Mouse (Mus musculus) stomach, embryonic 14.5 days (tissue): ENCODE results near the gene Susd2. TPM values are rescaled to one million over a fixed set of nuclear protein-coding genes. Genes with fewer than 3 reads are reported as not detected.

Experiments
- ATAC-seq: fragments of 200-750 bp; cut with Nextera tagmentation; 2 replicates; pipeline ENCODE4 v1.8.0; 2017; ENCODE audit warnings: low read depth, moderate TSS enrichment; ENCODE audit not compliant: insufficient number of reproducible peaks, insufficient read depth, low FRiP score
- H3K27ac ChIP-seq: fragments of 300-500 bp; sonication (generic); 2 replicates; pipeline ENCODE4 v1.5.1; 2014; ENCODE audit warnings: mild to moderate bottlenecking, low read length, moderate library complexity, mixed read lengths
- H3K27me3 ChIP-seq: fragments of 300-500 bp; sonication (generic); 2 replicates; pipeline ENCODE4 v1.6.1; 2014; ENCODE audit warnings: low read length, control low read depth, mixed read lengths; ENCODE audit not compliant: control insufficient read depth, insufficient read depth
- H3K36me3 ChIP-seq: fragments of 300-500 bp; sonication (generic); 2 replicates; pipeline ENCODE4 v1.6.1; 2014; ENCODE audit warnings: mild to moderate bottlenecking, control low read depth, low read length, moderate library complexity, mixed read lengths; ENCODE audit not compliant: control insufficient read depth, insufficient read depth
- H3K4me1 ChIP-seq: fragments of 300-500 bp; sonication (generic); 2 replicates; pipeline ENCODE4 v1.6.1; 2014; ENCODE audit warnings: low read length, control low read depth, mixed read lengths; ENCODE audit not compliant: control insufficient read depth, insufficient read depth
- H3K4me2 ChIP-seq: fragments of 300-500 bp; sonication (generic); replicated peaks from 2 replicates; pipeline ENCODE4 v1.6.1; 2014; ENCODE audit warnings: low read depth, low read length, control low read depth
- H3K4me3 ChIP-seq: fragments of 300-500 bp; sonication (generic); 2 replicates; pipeline ENCODE4 v1.5.1; 2014; ENCODE audit warnings: low read depth, low read length, control low read depth
- H3K9ac ChIP-seq: fragments of 300-500 bp; sonication (generic); replicated peaks from 2 replicates; pipeline ENCODE4 v1.6.1; 2014; ENCODE audit warnings: low read depth, mild to moderate bottlenecking, control low read depth, low read length, moderate library complexity, mixed read lengths
- H3K9me3 ChIP-seq: fragments of 300-500 bp; sonication (generic); 2 replicates; pipeline ENCODE4 v1.6.1; 2016; ENCODE audit warnings: low read depth, low read length, control low read depth; ENCODE audit not compliant: control insufficient read depth
- WGBS: fragments of 180-500 bp; shearing (Covaris S2); extraction: QIAGEN DNeasy Blood & Tissue Kit; methylation state at CpG from one replicate; pipeline ENCODE4 v1.1.7; 2014; 5-methylcytosine and 5-hydroxymethylcytosine counted together
- polyA plus RNA-seq: library from polyadenylated mRNA; unstranded; fragments of >200 nt; fragmentation: Nextera tagmentation; extraction: Ambion mirVana; gene quantifications from 2 replicates; pipeline ENCODE4 v1.2.1, GENCODE M21; 2014

The Susd2 gene
- polyA plus RNA-seq, 1 experiment from 2014 or later, result 8.3 TPM

GRCm38 (mm10) chr10:75605162-75605846 is 38.5 kb downstream of the Susd2 start:
- Histone ChIP-seq H3K27ac (no peak overlapping the region), H3K4me3 (no peak overlapping the region), H3K36me3 (no peaks in the 10 kb centered on the region), H3K4me2 (no peak overlapping the region), H3K27me3 (no peaks in the 10 kb centered on the region), H3K9me3 (no peaks in the 10 kb centered on the region), H3K4me1 (no peaks in the 10 kb centered on the region), H3K9ac (no peak overlapping the region)
- WGBS, result 34% methylated on average over 11 of the region's 11 CpGs
- ATAC-seq, result no peak

GRCm38 (mm10) chr10:75600189-75600730 is 43.5 kb downstream of the Susd2 start:
- Histone ChIP-seq H3K4me3 (no peak overlapping the region), H3K9ac (no peak overlapping the region), H3K27ac (no peak overlapping the region), H3K36me3 (no peaks in the 10 kb centered on the region), H3K4me1 (no peaks in the 10 kb centered on the region), H3K27me3 (no peaks in the 10 kb centered on the region), H3K4me2 (no peak overlapping the region), H3K9me3 (0 out of 2 replicates have a peak, but pooled peaks cover 5% of the 10 kb centered on the region)
- WGBS, result 79% methylated on average over 7 of the region's 7 CpGs
- ATAC-seq, result no peak

- 79% methylated on average over 8 of the region's 8 CpGs for WGBS
- Histone ChIP-seq H3K4me3 (no peak overlapping the region), H3K4me1 (peaks cover 8% of the 10 kb centered on the region; the same call in 1 of the 2 replicates), H3K36me3 (no peaks in the 10 kb centered on the region), H3K4me2 (no peak overlapping the region), H3K27me3 (no peaks in the 10 kb centered on the region), H3K27ac (no peak overlapping the region), H3K9me3 (0 out of 2 replicates have a peak, but pooled peaks cover 5% of the 10 kb centered on the region), H3K9ac (no peak overlapping the region)
- ATAC-seq, result no peak
These were observed 47.8 kb downstream of the Susd2 start for GRCm38 (mm10) chr10:75595981-75596380.

- Histone ChIP-seq H3K9me3 (0 out of 2 replicates have a peak, but pooled peaks cover 5% of the 10 kb centered on the region), H3K27ac (no peak overlapping the region)
- WGBS, result 71% methylated on average over 7 of the region's 7 CpGs
These were observed 51.2 kb downstream of the Susd2 start for GRCm38 (mm10) chr10:75592585-75592984.

GRCm38 (mm10) chr10:75591211-75591894 is 52.5 kb downstream of the Susd2 start:
- Histone ChIP-seq H3K27me3 (no peaks in the 10 kb centered on the region), H3K9me3 (no peaks in the 10 kb centered on the region), H3K4me2 (no peak overlapping the region), H3K27ac (peak overlapping the region; percentile 39; the same call in 1 of the 2 replicates), H3K4me3 (no peak overlapping the region), H3K4me1 (peaks cover 20% of the 10 kb centered on the region), H3K36me3 (no peaks in the 10 kb centered on the region), H3K9ac (no peak overlapping the region)
- ATAC-seq, result no peak
- WGBS, result 74% methylated on average over 12 of the region's 12 CpGs

More at GRCm38 (mm10) chr10:75592585-75592984, 51.2 kb downstream of the Susd2 start:
- ATAC-seq, result no peak
- no peak overlapping the region for H3K4me2 ChIP-seq
- H3K4me3 ChIP-seq, result no peak overlapping the region
- H3K36me3 ChIP-seq, result no peaks in the 10 kb centered on the region
- no peak overlapping the region for H3K9ac ChIP-seq
- peaks cover 20% of the 10 kb centered on the region for H3K4me1 ChIP-seq
- no peaks in the 10 kb centered on the region for H3K27me3 ChIP-seq

- Histone ChIP-seq H3K36me3 (no peaks in the 10 kb centered on the region), H3K27ac (peak overlapping the region; percentile 81), H3K27me3 (no peaks in the 10 kb centered on the region), H3K4me1 (peaks cover 20% of the 10 kb centered on the region), H3K4me3 (peak overlapping the region; percentile 10; the same call in 1 of the 2 replicates), H3K4me2 (peak overlapping the region; percentile 29), H3K9ac (no peak overlapping the region; the same call in 1 of the 2 replicates), H3K9me3 (no peaks in the 10 kb centered on the region)
- no peak; the same call in 1 of the 2 replicates for ATAC-seq
- 52% methylated on average over 16 of the region's 16 CpGs for WGBS
These were observed 54.2 kb downstream of the Susd2 start for GRCm38 (mm10) chr10:75589651-75590050.

- 11% methylated on average over 5 of the region's 5 CpGs for WGBS
- peak within 1 kb of the TSS; percentile 29 for H3K4me2 ChIP-seq
- H3K9ac ChIP-seq, result no peak within 1 kb of the TSS; the same call in 1 of the 2 replicates
- H3K9me3 ChIP-seq, result no peaks in the 10 kb centered on the region
- no peaks in the 10 kb centered on the region for H3K27me3 ChIP-seq
- H3K36me3 ChIP-seq, result no peaks in the 10 kb centered on the region
- ATAC-seq, result peak; percentile 54; the same call in 1 of the 2 replicates
- H3K27ac ChIP-seq, result peak within 1 kb of the TSS; percentile 81
- peaks cover 20% of the 10 kb centered on the region for H3K4me1 ChIP-seq
- peak within 1 kb of the TSS; percentile 10; the same call in 1 of the 2 replicates for H3K4me3 ChIP-seq
These were observed 54.7 kb downstream of the Susd2 start, which contains the start of gene Ggt5 for GRCm38 (mm10) chr10:75589129-75589528. Ggt5 (plus strand) TSS chr10:75589340.

- H3K4me2 ChIP-seq, result no peak overlapping the region
- peaks cover 20% of the 10 kb centered on the region for H3K4me1 ChIP-seq
- 55% methylated on average over 5 of the region's 5 CpGs for WGBS
- H3K27me3 ChIP-seq, result no peaks in the 10 kb centered on the region
- no peak overlapping the region for H3K27ac ChIP-seq
- no peaks in the 10 kb centered on the region for H3K9me3 ChIP-seq
- H3K9ac ChIP-seq, result no peak overlapping the region
- no peak for ATAC-seq
- no peak overlapping the region for H3K4me3 ChIP-seq
- H3K36me3 ChIP-seq, result no peaks in the 10 kb centered on the region
These were observed 55.5 kb downstream of the Susd2 start for GRCm38 (mm10) chr10:75588336-75588735.
